23 mouse cellular contexts compared by ENCODE assay signal in genomic region chr14:13477821-13478220, GRCm38 (mm10).
DNase-seq lines count a peak whose midpoint lies in the region; ATAC-seq and TF ChIP-seq lines count a peak whose summit lies in the region.
"Had no signal": no experiment of that assay in that cellular context is flagged by ENCODE, and none has a peak within 500 bp of the region (broad histone marks: within the 10 kb centered on the region; RNA-seq: fewer than 3 reads in every experiment).

No protein-coding gene starts in this region.

- H3K36me3 ChIP-seq in forebrain, embryonic 15.5 days, result no peaks in the 10 kb centered on the region
- H3K36me3 ChIP-seq in forebrain, embryonic 11.5 days (ENCODE audit: control insufficient read depth, insufficient read depth, low read length), result no peaks in the 10 kb centered on the region
- H3K36me3 ChIP-seq in forebrain, postnatal 0 days (ENCODE audit: insufficient read depth), result no peaks in the 10 kb centered on the region
- H3K36me3 ChIP-seq in forebrain, embryonic 12.5 days (replicated peaks), result no peaks in the 10 kb centered on the region
- no peaks in the 10 kb centered on the region for H3K36me3 ChIP-seq in midbrain, postnatal 0 days (ENCODE audit: insufficient read depth, low read length)
- H3K36me3 ChIP-seq in midbrain, embryonic 13.5 days, result no peaks in the 10 kb centered on the region
- H3K36me3 ChIP-seq: embryonic facial prominence, embryonic 13.5 days; embryonic facial prominence, embryonic 15.5 days had no signal

- DNase-seq in forebrain, embryonic 11.5 days (ENCODE audit: low spot score), result no peak
- DNase-seq in forebrain, postnatal 0 days, result no peak
- peak; percentile 10 for DNase-seq in midbrain, postnatal 0 days (ENCODE audit: low spot score)
- peak; percentile 71 for DNase-seq in brain, embryonic 14.5 days (ENCODE audit: low read depth)
- DNase-seq in gastrocnemius, adult 2 months, result no peak
- DNase-seq: adrenal gland, adult 8-10 months; adrenal gland, postnatal 14 days; adrenal gland, postnatal 36 days; cerebellum, adult 11 months; cerebellum, adult 18-20 months; cerebellum, adult 8-10 months; cerebellum, adult 9-11 months; cerebellum, postnatal 14 days; cerebellum, postnatal 36 days; embryo, embryonic 11 days had no signal

- no peak overlapping the region for H3K4me2 ChIP-seq in forebrain, embryonic 15.5 days (replicated peaks)
- no peak overlapping the region for H3K4me2 ChIP-seq in forebrain, embryonic 11.5 days (ENCODE audit: low read depth, low read length, severe bottlenecking)
- no peak overlapping the region for H3K4me2 ChIP-seq in forebrain, postnatal 0 days (ENCODE audit: low read depth)
- H3K4me2 ChIP-seq in forebrain, embryonic 12.5 days, result no peak overlapping the region
- H3K4me2 ChIP-seq in midbrain, postnatal 0 days (ENCODE audit: low read depth, low read length, poor library complexity, severe bottlenecking), result no peak overlapping the region
- no peak overlapping the region for H3K4me2 ChIP-seq in midbrain, embryonic 13.5 days (replicated peaks)
- H3K4me2 ChIP-seq: embryonic facial prominence, embryonic 13.5 days; embryonic facial prominence, embryonic 15.5 days had no signal

- H3K9ac ChIP-seq in forebrain, embryonic 15.5 days (replicated peaks), result no peak overlapping the region
- H3K9ac ChIP-seq in forebrain, embryonic 11.5 days (ENCODE audit: low read length), result no peak overlapping the region
- no peak overlapping the region for H3K9ac ChIP-seq in forebrain, postnatal 0 days
- no peak overlapping the region for H3K9ac ChIP-seq in forebrain, embryonic 12.5 days
- no peak overlapping the region for H3K9ac ChIP-seq in midbrain, postnatal 0 days (replicated peaks; ENCODE audit: low read length, poor library complexity, severe bottlenecking)
- H3K9ac ChIP-seq in midbrain, embryonic 13.5 days (replicated peaks), result no peak overlapping the region
- H3K9ac ChIP-seq: embryonic facial prominence, embryonic 13.5 days; embryonic facial prominence, embryonic 15.5 days had no signal

- intact Hi-C loops in gastrocnemius, adult 2 months (cut with DNase I), result no loop called here

- 50% methylated on average over 1 of the region's 1 CpGs for WGBS in forebrain, embryonic 15.5 days
- WGBS in forebrain, embryonic 11.5 days, result 80% methylated on average over 1 of the region's 1 CpGs
- 23% methylated on average over 1 of the region's 1 CpGs for WGBS in forebrain, postnatal 0 days
- 73% methylated on average over 1 of the region's 1 CpGs for WGBS in forebrain, embryonic 12.5 days
- 64% methylated on average over 1 of the region's 1 CpGs for WGBS in midbrain, postnatal 0 days
- WGBS in midbrain, embryonic 13.5 days, result 79% methylated on average over 1 of the region's 1 CpGs

- no peaks in the 10 kb centered on the region for H3K9me3 ChIP-seq in forebrain, embryonic 15.5 days
- no peaks in the 10 kb centered on the region for H3K9me3 ChIP-seq in forebrain, embryonic 11.5 days (ENCODE audit: control insufficient read depth, low read length)
- H3K9me3 ChIP-seq in forebrain, postnatal 0 days (ENCODE audit: low read length), result no peaks in the 10 kb centered on the region
- no peaks in the 10 kb centered on the region for H3K9me3 ChIP-seq in forebrain, embryonic 12.5 days
- H3K9me3 ChIP-seq in midbrain, postnatal 0 days (ENCODE audit: low read length), result no peaks in the 10 kb centered on the region
- H3K9me3 ChIP-seq in midbrain, embryonic 13.5 days, result no peaks in the 10 kb centered on the region
- H3K9me3 ChIP-seq: embryonic facial prominence, embryonic 13.5 days; embryonic facial prominence, embryonic 15.5 days had no signal

- no peak overlapping the region for H3K27ac ChIP-seq in forebrain, embryonic 15.5 days (replicated peaks)
- H3K27ac ChIP-seq in forebrain, embryonic 11.5 days (ENCODE audit: low read depth, low read length), result no peak overlapping the region
- H3K27ac ChIP-seq in forebrain, postnatal 0 days (ENCODE audit: low read depth, low read length), result no peak overlapping the region
- H3K27ac ChIP-seq in forebrain, embryonic 12.5 days, result no peak overlapping the region
- H3K27ac ChIP-seq in midbrain, postnatal 0 days (ENCODE audit: low read depth, low read length), result no peak overlapping the region
- H3K27ac ChIP-seq in midbrain, embryonic 13.5 days, result no peak overlapping the region
- H3K27ac ChIP-seq in gastrocnemius, adult 2 months, result no peak overlapping the region
- H3K27ac ChIP-seq: embryonic facial prominence, embryonic 13.5 days; embryonic facial prominence, embryonic 15.5 days had no signal

- TF ChIP-seq CTCF in forebrain, postnatal 0 days (IDR thresholded peaks at IDR 0.05; ENCODE audit: low read depth), result no peak
- no peak for TF ChIP-seq CTCF in midbrain, postnatal 0 days (IDR thresholded peaks at IDR 0.05)
- TF ChIP-seq CTCF in brain, embryonic 14.5 days (IDR thresholded peaks at IDR 0.05; ENCODE audit: borderline replicate concordance, extremely low read depth, insufficient read depth, insufficient read length), result no peak
- no peak for TF ChIP-seq CTCF in gastrocnemius, adult 2 months (IDR thresholded peaks at IDR 0.05)

- no peaks in the 10 kb centered on the region for H3K27me3 ChIP-seq in forebrain, embryonic 15.5 days
- no peaks in the 10 kb centered on the region for H3K27me3 ChIP-seq in forebrain, embryonic 11.5 days (ENCODE audit: control insufficient read depth, insufficient read depth, low read length)
- H3K27me3 ChIP-seq in forebrain, postnatal 0 days (ENCODE audit: insufficient read depth, low read length), result no peaks in the 10 kb centered on the region
- H3K27me3 ChIP-seq in forebrain, embryonic 12.5 days, result no peaks in the 10 kb centered on the region
- no peaks in the 10 kb centered on the region for H3K27me3 ChIP-seq in midbrain, postnatal 0 days (ENCODE audit: insufficient read depth, low read length)
- H3K27me3 ChIP-seq in midbrain, embryonic 13.5 days, result no peaks in the 10 kb centered on the region
- H3K27me3 ChIP-seq: embryonic facial prominence, embryonic 13.5 days; embryonic facial prominence, embryonic 15.5 days; Patski had no signal

- no peaks in the 10 kb centered on the region for H3K4me1 ChIP-seq in forebrain, embryonic 15.5 days
- no peaks in the 10 kb centered on the region for H3K4me1 ChIP-seq in forebrain, embryonic 11.5 days (replicated peaks; ENCODE audit: control insufficient read depth, insufficient read depth, low read length)
- H3K4me1 ChIP-seq in forebrain, postnatal 0 days (ENCODE audit: insufficient read depth), result no peaks in the 10 kb centered on the region
- H3K4me1 ChIP-seq in forebrain, embryonic 12.5 days, result no peaks in the 10 kb centered on the region
- H3K4me1 ChIP-seq in midbrain, postnatal 0 days (ENCODE audit: insufficient read depth, low read length), result no peaks in the 10 kb centered on the region
- H3K4me1 ChIP-seq in midbrain, embryonic 13.5 days (replicated peaks), result no peaks in the 10 kb centered on the region
- H3K4me1 ChIP-seq: embryonic facial prominence, embryonic 13.5 days; embryonic facial prominence, embryonic 15.5 days had no signal

- 0 out of 2 replicates have a peak, but pooled peaks have one; percentile 38 for ATAC-seq in forebrain, embryonic 15.5 days (replicated peaks)
- ATAC-seq in forebrain, embryonic 11.5 days (replicated peaks; ENCODE audit: low FRiP score), result no peak
- ATAC-seq in forebrain, postnatal 0 days, result peak; percentile 27; the same call in 1 of the 2 replicates
- no peak for ATAC-seq in forebrain, embryonic 12.5 days (ENCODE audit: low FRiP score)
- ATAC-seq in midbrain, postnatal 0 days (ENCODE audit: low FRiP score), result no peak
- ATAC-seq in midbrain, embryonic 13.5 days, result no peak
- ATAC-seq: activated CD4-positive, CD25-positive, alpha-beta regulatory T cell, adult 4 months; Patski had no signal

- no peak overlapping the region for H3K4me3 ChIP-seq in forebrain, embryonic 15.5 days
- H3K4me3 ChIP-seq in forebrain, embryonic 11.5 days (ENCODE audit: low read depth, low read length), result no peak overlapping the region
- H3K4me3 ChIP-seq in forebrain, postnatal 0 days (ENCODE audit: low read depth, low read length), result no peak overlapping the region
- no peak overlapping the region for H3K4me3 ChIP-seq in forebrain, embryonic 12.5 days (replicated peaks)
- no peak overlapping the region for H3K4me3 ChIP-seq in midbrain, postnatal 0 days (ENCODE audit: low read depth, low read length)
- H3K4me3 ChIP-seq in midbrain, embryonic 13.5 days (replicated peaks), result no peak overlapping the region
- no peak overlapping the region for H3K4me3 ChIP-seq in gastrocnemius, adult 2 months
- H3K4me3 ChIP-seq: embryonic facial prominence, embryonic 13.5 days; embryonic facial prominence, embryonic 15.5 days; erythroblast, embryonic 14.5 days had no signal

- TF ChIP-seq POLR2A in brain, embryonic 14.5 days (IDR thresholded peaks at IDR 0.05; ENCODE audit: borderline replicate concordance, extremely low read depth, insufficient read depth, insufficient read length, poor library complexity, severe bottlenecking), result no peak

Comparison
In these comparisons a context has a peak if more than half of its experiments do, and no peak if none do; other contexts are left out.
1. ATAC-seq: peak in forebrain, embryonic 15.5 days (single experiment) and forebrain, postnatal 0 days (single experiment); none in forebrain, embryonic 11.5 days (single experiment), forebrain, embryonic 12.5 days (single experiment), midbrain, postnatal 0 days (single experiment) and midbrain, embryonic 13.5 days (single experiment).
2. DNase-seq: peak in midbrain, postnatal 0 days (single experiment) and brain, embryonic 14.5 days (single experiment); none in forebrain, embryonic 11.5 days (single experiment), forebrain, postnatal 0 days (single experiment) and gastrocnemius, adult 2 months (single experiment).